Mouse (Mus musculus) megakaryocyte, embryonic 14.5 days (primary cell): Measurements from ENCODE around the gene Agr2. TPM values are rescaled to one million over a fixed set of nuclear protein-coding genes. Genes with fewer than 3 reads are reported as not detected.

Experiments
- H3K27me3 ChIP-seq: replicated peaks from 2 replicates; pipeline ENCODE3; 2012; ENCODE audit warnings: inconsistent platforms
- H3K36me3 ChIP-seq: replicated peaks from 2 replicates; pipeline ENCODE3; 2012; ENCODE audit warnings: low read length, inconsistent platforms, mixed read lengths
- H3K4me1 ChIP-seq: 2 replicates; pipeline ENCODE4 v1.6.1; 2012; ENCODE audit warnings: inconsistent platforms
- H3K4me3 ChIP-seq: replicated peaks from 2 replicates; pipeline ENCODE3; 2012; ENCODE audit warnings: moderate library complexity, mild to moderate bottlenecking, inconsistent platforms
- H3K9me3 ChIP-seq: 2 replicates; pipeline ENCODE4 v1.6.1; 2012; ENCODE audit warnings: inconsistent platforms
- FLI1 ChIP-seq: IDR thresholded peaks from 2 replicates; pipeline ENCODE4 v1.6.1; 2012; ENCODE audit warnings: low read length, inconsistent platforms, mixed read lengths
- GATA1 ChIP-seq: IDR thresholded peaks from 3 replicates; pipeline ENCODE4 v1.6.1; 2012; ENCODE audit warnings: mixed read lengths, low read length, inconsistent platforms, borderline replicate concordance
- polyA plus RNA-seq: library from polyadenylated mRNA; stranded (reverse); fragments of >175 nt; gene quantifications from 2 replicates; pipeline ENCODE4 v1.2.3, GENCODE M21; 2012; ENCODE audit warnings: low replicate concordance; ENCODE audit not compliant: insufficient read depth

Gene Agr2
- not detected in 2 replicates for polyA plus RNA-seq

- H3K4me3 ChIP-seq: no peak within 1 kb of the TSS
- TF ChIP-seq FLI1 (no peak), GATA1 (no peak)
- H3K27me3 ChIP-seq: peaks cover 10% of the 10 kb centered on the region
- no peaks in the 10 kb centered on the region for H3K4me1 ChIP-seq
- no peaks in the 10 kb centered on the region for H3K9me3 ChIP-seq
- H3K36me3 ChIP-seq: no peaks in the 10 kb centered on the region
These were observed at the start of gene Agr2 for GRCm38 (mm10) chr12:35992711-35993110. Agr2 (plus strand) TSS chr12:35992907.

DNA sequence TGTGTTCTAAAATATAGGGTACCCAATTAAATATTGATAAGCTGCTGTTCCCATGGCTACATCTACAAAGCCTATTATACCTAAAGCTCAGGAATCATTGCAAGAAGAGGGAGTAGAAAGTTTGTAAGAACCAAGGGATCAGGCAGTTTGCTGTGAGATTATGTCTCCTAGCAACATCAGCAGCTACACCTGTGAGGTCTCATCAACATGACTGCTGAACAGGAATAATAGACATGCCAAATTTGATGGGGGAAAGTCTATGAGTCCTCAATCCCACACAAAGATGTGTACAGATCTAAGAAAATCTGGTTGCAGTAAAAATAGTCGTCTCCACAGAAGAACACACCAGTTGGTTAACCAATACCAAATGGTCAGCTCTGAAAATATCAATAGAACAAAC is 41.0 kb upstream of the Agr2 start:
- no peaks in the 10 kb centered on the region for H3K4me1 ChIP-seq
- no peaks in the 10 kb centered on the region for H3K27me3 ChIP-seq
- no peak for TF ChIP-seq FLI1
- H3K4me3 ChIP-seq: no peak overlapping the region
- H3K9me3 ChIP-seq: no peaks in the 10 kb centered on the region
- no peaks in the 10 kb centered on the region for H3K36me3 ChIP-seq

- H3K27me3 ChIP-seq: no peaks in the 10 kb centered on the region
- no peaks in the 10 kb centered on the region for H3K9me3 ChIP-seq
- H3K36me3 ChIP-seq: no peaks in the 10 kb centered on the region
- H3K4me3 ChIP-seq: no peak overlapping the region
- TF ChIP-seq FLI1: no peak
- no peak for TF ChIP-seq GATA1
- H3K4me1 ChIP-seq: no peaks in the 10 kb centered on the region
These were observed 35.5 kb upstream of the Agr2 start for GRCm38 (mm10) chr12:35957235-35957634.

DNA sequence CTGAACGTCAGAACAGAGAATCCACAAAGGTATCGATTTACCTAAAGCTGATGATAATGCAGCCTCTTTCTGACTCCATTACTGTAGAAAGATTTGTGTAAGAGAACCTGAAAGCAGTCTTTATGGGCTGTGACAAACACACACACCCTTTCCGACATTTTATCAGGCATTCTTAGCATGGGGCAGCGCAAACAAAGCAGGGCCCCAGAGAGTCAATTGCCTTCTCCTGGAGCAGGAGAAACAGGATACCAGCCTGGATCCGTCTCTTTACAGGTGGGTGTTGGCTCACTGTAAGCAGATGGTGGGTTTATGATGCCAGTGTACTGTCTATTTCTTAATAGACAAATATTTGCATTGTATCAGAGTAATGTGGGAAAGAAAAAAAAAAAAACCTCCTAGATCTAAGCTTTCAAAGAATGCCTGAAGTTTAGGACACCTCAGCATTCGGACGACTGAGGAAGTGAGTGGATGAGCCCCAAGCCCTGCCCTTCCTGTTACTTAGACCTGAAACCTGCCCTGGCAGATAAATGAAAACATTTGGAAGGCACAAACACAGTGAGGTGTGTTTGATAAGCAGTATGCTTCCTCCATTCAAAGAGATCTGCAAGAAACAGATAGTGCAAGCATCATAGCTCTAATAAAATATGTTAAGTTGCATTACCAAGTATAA is 26.5 kb upstream of the Agr2 start:
- Histone ChIP-seq H3K4me3 (no peak overlapping the region), H3K9me3 (no peaks in the 10 kb centered on the region), H3K4me1 (0 out of 2 replicates have a peak, but pooled peaks cover 5% of the 10 kb centered on the region), H3K27me3 (no peaks in the 10 kb centered on the region), H3K36me3 (no peaks in the 10 kb centered on the region)
- TF ChIP-seq GATA1 (no peak), FLI1 (no peak)

GRCm38 (mm10) chr12:35966768-35967141 is 26.0 kb upstream of the Agr2 start:
- Histone ChIP-seq H3K4me3 (no peak overlapping the region), H3K27me3 (no peaks in the 10 kb centered on the region), H3K36me3 (no peaks in the 10 kb centered on the region), H3K4me1 (0 out of 2 replicates have a peak, but pooled peaks cover 5% of the 10 kb centered on the region), H3K9me3 (no peaks in the 10 kb centered on the region)
- no peak for TF ChIP-seq FLI1
- no peak for TF ChIP-seq GATA1

DNA sequence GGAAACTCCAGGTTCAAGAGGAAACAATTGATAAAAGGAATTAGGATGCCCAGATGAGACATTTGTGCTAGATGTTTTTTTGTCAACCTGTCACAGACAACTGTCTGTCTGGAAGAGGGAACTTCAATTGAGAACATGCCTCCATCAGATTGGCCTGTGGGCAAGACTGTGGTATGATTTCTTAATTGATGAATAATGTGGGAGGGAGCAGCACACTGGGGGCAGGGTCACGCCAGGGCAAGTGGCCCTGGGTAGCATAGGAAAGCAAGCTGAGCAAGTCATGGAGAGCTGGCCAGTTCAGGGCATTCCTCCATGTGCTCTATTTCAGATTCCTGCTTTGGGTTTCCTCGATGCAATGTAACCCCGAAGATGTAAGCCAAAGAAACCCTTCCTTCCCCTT is 16.8 kb upstream of the Agr2 start:
- Histone ChIP-seq H3K4me1 (peaks cover 7% of the 10 kb centered on the region), H3K27me3 (no peaks in the 10 kb centered on the region), H3K9me3 (no peaks in the 10 kb centered on the region), H3K36me3 (no peaks in the 10 kb centered on the region), H3K4me3 (no peak overlapping the region)
- TF ChIP-seq FLI1 (no peak), GATA1 (no peak)

DNA sequence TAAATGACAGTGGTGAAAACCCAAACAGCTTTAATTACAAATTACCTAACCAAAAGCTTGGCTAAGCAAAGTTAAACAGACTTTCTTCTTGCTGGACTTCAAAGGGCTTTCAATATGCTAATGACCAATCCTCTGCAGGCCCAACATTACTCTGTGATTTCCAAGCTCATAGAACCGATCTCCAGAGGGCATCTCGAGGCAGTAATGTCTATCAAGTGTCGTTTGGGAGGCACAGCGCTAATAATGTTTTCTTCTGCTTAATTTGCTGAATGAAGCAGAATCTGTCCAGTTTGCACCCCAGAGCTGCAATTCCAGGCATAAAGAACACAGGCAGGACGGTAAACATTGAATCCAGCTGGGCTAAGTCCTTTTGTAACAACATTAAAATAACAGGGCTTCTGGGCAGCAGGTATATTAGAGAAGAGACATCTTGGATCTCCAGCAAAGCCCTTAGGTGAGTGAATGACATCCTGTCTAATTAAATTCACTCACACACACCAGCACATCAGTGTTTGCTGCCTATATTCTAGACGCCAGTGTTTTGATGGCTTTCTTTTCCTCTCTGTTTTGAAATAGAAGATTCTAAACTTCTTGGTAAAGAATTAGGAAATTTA is 15.0 kb upstream of the Agr2 start:
- TF ChIP-seq FLI1 (no peak), GATA1 (no peak)

GRCm38 (mm10) chr12:35979625-35980024 is 13.1 kb upstream of the Agr2 start:
- no peak for TF ChIP-seq GATA1
- Histone ChIP-seq H3K36me3 (no peaks in the 10 kb centered on the region), H3K9me3 (no peaks in the 10 kb centered on the region), H3K4me1 (peaks cover 17% of the 10 kb centered on the region), H3K27me3 (no peaks in the 10 kb centered on the region), H3K4me3 (no peak overlapping the region)

More for the DNA sequence above, 15.0 kb upstream of the Agr2 start:
- Histone ChIP-seq H3K36me3 (no peaks in the 10 kb centered on the region), H3K9me3 (no peaks in the 10 kb centered on the region), H3K4me1 (peaks cover 14% of the 10 kb centered on the region), H3K4me3 (no peak overlapping the region), H3K27me3 (no peaks in the 10 kb centered on the region)

DNA sequence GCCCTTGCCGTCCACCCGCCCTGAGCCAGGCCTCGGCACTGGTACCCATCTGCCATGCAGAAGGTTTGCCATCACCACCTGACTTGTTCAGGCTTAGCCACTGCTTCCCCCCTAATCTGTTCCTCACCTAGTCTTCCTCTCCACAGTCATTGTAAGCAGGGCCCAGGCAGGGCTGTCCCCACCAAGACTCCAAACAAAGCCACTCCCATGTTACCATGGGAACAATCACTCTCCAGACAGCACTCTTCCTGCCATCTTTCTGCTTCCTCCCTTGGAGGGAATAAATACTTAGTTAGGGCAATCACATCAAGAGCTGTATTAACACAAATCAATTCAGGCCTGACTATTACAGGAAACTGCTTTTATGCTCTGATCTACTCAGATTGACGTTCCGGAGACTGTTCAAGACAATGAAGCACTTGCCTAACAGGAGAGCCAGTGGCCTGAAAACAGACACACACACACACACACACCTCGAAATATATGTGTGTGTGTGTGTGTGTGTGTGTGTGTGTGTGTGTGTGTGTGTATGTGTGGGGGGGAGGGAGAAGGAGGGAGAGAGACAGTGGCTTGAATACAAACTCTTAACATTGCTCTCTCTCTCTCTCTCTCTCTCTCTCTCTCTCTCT is 10.9 kb upstream of the Agr2 start:
- Histone ChIP-seq H3K4me3 (peak overlapping the region; percentile 24), H3K4me1 (peaks cover 14% of the 10 kb centered on the region), H3K9me3 (no peaks in the 10 kb centered on the region), H3K27me3 (no peaks in the 10 kb centered on the region), H3K36me3 (no peaks in the 10 kb centered on the region)
- TF ChIP-seq GATA1 (no peak), FLI1 (no peak)

DNA sequence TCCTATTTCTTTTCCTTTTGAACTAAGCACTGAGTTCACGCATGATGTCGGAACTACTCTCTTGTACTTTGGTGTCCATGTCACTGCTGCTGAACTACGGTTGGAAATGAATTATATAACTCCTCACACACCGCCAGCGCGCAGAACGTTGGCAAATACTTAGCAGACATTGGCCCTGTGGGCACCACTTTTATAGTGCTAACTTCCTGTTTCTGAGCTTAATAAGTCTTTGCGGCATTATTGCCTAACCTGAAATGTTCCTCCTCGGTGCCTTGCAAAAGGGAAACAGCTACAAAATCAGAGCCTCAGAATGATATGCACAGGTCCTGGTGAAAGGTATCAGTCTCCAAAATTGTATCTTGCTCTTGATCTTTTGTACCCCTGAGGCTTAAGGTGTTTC is 9.2 kb upstream of the Agr2 start:
- H3K4me3 ChIP-seq: no peak overlapping the region
- TF ChIP-seq FLI1 (no peak), GATA1 (no peak)
- peaks cover 11% of the 10 kb centered on the region for H3K4me1 ChIP-seq
- no peaks in the 10 kb centered on the region for H3K9me3 ChIP-seq
- no peaks in the 10 kb centered on the region for H3K27me3 ChIP-seq
- H3K36me3 ChIP-seq: no peaks in the 10 kb centered on the region
